Mouse (Mus musculus) lung, adult 2 months (tissue): Measurements from ENCODE around the gene Htr2b.

Experiments
- CTCF ChIP-seq: fragments of 200-500 bp; IDR thresholded peaks from 2 replicates; pipeline ENCODE4 v1.5.1; 2011; ENCODE audit warnings: mild to moderate bottlenecking, low read length, control low read depth; ENCODE audit not compliant: insufficient read depth
- POLR2A ChIP-seq: fragments of 200-500 bp; IDR thresholded peaks from 2 replicates; pipeline ENCODE4 v1.6.1; 2011; ENCODE audit warnings: low read depth, mild to moderate bottlenecking, control low read depth, low read length, borderline replicate concordance; ENCODE audit errors: extremely low read depth

DNA sequence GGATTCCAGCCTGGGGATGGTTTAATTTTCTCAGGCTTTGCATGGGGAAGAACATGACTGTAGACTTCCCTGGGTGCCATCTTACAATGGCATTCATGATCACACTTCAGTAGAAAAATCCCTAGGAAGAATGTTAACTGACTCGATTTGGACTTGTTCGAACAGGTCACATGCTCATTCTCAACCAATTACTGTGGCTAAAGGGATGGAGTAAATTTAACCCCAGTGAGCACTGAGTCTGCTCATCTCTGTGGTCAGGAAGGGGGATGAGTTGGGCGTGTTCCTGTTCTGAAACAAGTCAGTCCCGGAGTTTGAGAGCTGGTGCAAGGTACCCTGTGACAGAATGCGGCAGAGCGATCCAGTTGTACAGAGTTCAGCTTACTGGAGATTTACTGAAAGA, 39.2 kb upstream of the Htr2b start:
- no peak for TF ChIP-seq CTCF
- no peak for TF ChIP-seq POLR2A
